Mouse (Mus musculus) splenic B cell, adult 2 months (primary cell): ENCODE measurements around the gene Polr1c.
A peak's percentile ranks its signal among the peaks of the same experiment; 100 is the strongest.

Experiments used
- DNase-seq: peaks from one replicate; pipeline ENCODE4 v3.0.0-alpha.2; 2011; ENCODE audit warnings: low read depth, low spot score
- H3K27me3 ChIP-seq: 2 replicates; pipeline ENCODE4 v1.6.1; 2012; ENCODE audit warnings: mild to moderate bottlenecking, low read length, moderate library complexity, mixed read lengths; ENCODE audit not compliant: control insufficient read depth, poor library complexity, insufficient read depth, severe bottlenecking
- H3K36me3 ChIP-seq: 2 replicates; pipeline ENCODE4 v1.6.1; 2012; ENCODE audit warnings: mild to moderate bottlenecking, low read length, moderate library complexity, mixed read lengths; ENCODE audit not compliant: control insufficient read depth, poor library complexity, insufficient read depth, severe bottlenecking

Gene Polr1c

DNA sequence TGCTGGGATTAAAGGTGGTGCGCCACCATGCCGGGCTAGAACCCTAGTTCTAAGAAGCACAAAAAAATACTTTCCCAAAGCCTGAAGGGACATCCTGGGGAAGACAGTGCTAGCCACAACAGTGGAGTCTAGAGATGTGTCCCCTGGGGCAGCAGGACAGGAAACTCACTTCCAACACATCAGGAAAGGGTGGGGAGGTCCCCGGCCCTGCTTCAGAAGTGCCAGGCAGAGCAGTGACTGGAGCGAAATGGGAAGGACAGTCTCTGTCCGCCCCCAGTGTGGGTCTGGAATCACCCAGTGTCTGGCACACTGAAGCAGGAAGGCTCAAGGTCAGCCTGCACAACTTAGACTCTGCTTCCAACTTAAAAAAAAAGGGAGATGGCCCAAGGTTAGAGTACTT, 24.8 kb upstream of the Polr1c start:
- 0 out of 2 replicates have a peak, but pooled peaks cover 1% of the 10 kb centered on the region for H3K36me3 ChIP-seq
- no peaks in the 10 kb centered on the region for H3K27me3 ChIP-seq
- DNase-seq: no peak

DNA sequence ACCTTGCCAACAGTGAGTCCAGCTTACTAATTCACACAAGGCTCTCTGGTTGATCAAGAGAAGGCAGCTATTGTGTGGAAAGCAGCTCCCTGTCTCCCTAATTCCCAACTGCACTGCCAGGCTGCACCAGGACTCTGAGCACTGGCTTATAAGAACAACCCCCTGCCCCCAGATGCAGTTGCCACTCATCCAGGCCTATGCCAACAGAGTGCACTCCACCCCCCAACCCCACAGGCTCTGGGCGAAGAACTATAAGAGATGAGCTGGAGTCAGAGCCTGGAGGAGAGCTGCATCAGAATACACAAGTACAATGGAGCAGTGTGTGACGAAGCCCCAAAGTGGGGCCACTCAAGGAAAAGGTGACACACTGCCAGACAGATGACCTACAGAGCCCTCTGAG, 24.2 kb upstream of the Polr1c start:
- no peak for DNase-seq
- 0 out of 2 replicates have a peak, but pooled peaks cover 1% of the 10 kb centered on the region for H3K36me3 ChIP-seq
- no peaks in the 10 kb centered on the region for H3K27me3 ChIP-seq

DNA sequence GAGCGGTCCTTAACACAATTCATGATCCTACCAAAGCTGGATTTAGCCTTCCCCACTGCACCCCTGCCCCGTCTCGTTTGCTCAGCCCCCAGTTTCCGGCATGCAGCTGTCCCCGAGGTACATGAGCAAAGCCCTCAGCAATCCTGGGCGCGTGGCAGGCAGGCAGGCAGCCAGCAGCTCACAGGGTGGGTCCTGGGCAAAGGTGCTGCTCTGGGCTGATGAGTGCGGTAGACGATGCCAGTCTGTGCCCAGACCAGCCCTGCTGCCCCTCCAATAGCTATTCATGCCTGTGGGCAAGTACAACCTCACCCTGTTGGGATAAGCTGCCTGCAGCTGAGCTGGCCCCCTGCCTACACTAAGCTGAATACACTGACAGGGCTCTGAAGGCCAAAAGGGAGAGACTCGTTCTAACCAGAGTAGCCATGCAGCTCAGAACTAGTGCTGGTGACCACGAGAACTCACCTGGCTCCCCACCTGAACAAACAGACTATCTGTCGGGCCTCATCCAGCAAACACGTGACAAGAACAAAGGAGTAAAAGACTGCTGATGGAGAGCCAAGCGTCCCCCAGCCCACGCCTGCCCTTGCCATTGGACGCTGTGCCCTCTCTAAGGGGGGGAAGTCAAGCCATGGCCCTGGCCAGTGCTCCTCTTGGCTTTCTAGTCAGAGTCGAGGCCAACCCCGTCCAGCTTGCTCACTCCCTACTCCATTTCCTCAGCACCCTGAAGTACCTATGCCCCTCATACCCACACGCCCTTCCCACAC, 22.1 kb upstream of the Polr1c start:
- DNase-seq: no peak
- H3K27me3 ChIP-seq: no peaks in the 10 kb centered on the region
- peaks cover 1% of the 10 kb centered on the region; the same call in 1 of the 2 replicates for H3K36me3 ChIP-seq

DNA sequence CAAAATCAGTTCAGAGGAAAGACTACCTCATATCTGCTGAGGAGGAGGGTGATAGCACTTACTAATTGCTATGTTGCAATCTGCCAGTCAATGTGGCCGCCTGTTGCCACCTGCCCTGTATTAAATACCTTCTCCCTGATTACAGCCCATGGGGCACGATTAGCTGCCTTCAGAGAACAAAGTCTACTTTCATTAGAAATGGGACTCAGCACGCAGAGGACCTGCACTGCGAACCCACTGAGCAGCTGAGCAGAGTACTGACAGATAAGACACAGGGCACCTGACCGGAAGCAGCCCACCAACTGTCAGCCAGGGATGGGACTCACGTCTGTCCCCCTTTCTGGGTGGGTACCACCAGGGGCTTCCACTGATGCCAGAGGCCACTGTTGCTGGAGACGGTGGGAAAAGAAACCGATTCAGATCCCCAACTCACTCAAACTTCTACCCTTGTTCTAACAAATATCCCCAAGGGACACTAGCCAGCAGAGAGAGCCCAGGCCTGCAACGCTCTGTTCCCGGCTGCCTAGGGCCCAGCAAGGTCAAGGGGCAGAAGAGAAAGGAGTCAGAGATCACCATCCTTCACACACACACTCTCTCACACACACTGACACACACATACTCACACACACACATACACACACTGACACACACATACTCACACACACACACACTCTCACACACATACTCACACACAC, 20.3 kb upstream of the Polr1c start:
- H3K36me3 ChIP-seq: peaks cover 4% of the 10 kb centered on the region
- no peak for DNase-seq
- no peaks in the 10 kb centered on the region for H3K27me3 ChIP-seq

DNA sequence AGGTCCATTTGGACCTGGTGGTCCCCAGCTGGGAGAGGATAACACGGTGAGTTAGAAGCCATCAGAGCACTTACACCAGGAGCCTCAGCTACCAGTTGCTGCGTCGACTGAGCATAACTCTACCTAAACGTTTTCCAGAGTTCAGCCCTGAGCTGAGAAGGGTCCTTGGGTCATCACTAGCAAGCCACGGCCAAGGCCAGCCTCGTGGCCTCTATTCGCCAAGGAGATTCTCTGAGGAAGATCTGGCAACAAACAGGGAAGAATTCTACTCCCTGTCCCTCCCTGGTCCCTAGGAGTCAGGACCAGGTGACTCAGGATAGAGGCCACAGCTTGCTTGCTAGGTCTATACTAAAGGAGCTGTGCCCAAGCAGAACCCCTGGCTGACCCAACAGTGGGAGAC, 19.7 kb upstream of the Polr1c start:
- DNase-seq: no peak
- Histone ChIP-seq H3K36me3 (peaks cover 5% of the 10 kb centered on the region), H3K27me3 (no peaks in the 10 kb centered on the region)

DNA sequence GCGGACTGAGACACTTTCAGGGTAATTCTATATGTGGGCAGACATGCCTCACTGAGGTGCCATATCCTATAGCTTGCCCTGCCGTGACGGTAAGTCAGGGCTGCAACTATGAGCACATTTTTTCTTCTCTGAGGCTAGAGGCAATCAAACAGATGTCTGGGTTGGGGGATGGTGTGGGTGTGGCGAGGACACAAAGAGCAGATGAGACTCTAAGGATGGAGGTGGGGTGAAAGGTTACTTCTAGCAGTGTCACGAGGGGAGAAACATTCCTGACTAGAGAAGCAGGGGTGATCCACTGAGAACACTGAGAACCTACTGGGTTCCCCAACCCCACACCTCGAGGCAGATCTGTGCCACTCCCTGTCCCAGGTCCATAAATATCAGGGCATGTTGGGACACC, 19.1 kb upstream of the Polr1c start:
- peaks cover 5% of the 10 kb centered on the region for H3K36me3 ChIP-seq
- DNase-seq: no peak
- H3K27me3 ChIP-seq: no peaks in the 10 kb centered on the region

DNA sequence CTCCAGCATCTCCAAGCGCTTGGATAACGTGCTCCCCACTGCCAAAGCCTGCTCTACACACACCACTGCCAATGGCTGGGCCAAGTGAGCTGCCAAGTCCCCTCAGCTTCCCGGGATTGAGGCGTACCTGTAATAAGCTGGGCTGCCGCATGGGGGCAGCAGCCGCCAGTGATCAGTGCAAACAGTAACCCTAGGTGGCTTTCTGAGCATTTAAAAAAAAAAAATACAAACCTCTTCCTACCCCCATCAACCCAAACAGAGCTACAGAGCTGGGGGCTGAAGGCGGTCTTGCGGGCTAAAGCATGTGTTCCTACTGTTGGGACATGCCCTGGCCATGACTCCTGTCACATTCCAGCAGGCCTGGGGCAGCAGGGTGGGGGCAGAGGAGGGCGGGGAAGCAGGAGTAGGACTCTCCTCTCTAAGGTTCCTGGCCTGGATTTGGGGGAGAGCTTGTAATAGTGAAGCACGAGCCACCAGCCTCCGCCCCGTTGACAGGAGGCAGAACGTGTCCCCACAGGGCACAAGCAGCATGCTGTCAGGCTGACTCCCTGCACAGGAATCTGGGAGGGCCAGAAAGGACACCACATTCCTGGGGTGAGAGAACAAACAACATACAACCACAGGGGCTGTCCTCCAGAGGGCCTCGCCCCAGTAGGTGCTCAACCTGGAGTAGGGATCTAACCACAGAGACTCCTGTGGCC, 18.2 kb upstream of the Polr1c start:
- peaks cover 5% of the 10 kb centered on the region for H3K36me3 ChIP-seq
- peak; percentile 81 for DNase-seq
- H3K27me3 ChIP-seq: no peaks in the 10 kb centered on the region

DNA sequence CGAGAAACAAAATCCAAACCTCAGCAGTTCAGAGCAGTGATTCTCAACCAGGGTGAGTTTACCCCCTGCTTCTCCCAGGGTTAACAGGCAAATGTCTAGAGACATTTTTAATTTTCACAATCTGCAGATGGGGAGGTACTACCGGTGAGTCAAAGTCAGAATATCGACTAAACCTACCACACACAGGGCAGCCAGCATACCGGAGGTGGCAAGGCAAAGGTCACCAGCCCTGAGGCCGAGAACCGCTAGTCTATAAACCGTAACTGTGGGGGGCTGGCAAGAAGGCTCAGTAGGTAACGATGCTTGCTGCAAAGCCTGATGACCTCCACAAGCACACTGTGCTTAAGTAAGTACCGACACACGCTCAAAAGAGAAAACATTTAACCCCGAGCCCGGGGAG, 17.6 kb upstream of the Polr1c start:
- no peaks in the 10 kb centered on the region for H3K27me3 ChIP-seq
- DNase-seq: no peak
- H3K36me3 ChIP-seq: peaks cover 5% of the 10 kb centered on the region

DNA sequence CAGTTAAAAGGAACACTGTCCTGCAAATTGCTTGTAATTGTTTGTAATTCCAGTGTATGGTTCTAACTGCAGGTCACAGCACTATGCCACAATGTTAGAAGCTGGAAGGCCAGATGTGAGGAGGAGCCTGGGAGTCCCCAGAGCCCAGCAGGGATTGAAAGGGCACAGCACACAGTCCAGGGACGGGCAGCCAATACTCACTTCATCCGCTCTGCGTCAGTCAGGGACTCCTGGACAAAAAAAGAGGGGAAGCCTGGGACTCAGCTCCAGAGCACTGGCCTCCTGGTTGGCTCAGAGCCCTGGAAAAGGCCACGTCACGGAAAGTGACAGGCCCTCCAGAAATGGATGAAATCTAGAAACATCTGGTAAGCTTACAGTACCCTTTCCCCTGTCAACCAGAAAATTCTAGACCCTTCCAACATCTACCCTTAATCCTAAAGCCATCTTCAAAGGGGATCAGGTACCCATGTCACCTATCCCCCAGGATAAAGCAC, 14.4 kb upstream of the Polr1c start:
- peaks cover 6% of the 10 kb centered on the region for H3K36me3 ChIP-seq
- DNase-seq: no peak
- no peaks in the 10 kb centered on the region for H3K27me3 ChIP-seq

DNA sequence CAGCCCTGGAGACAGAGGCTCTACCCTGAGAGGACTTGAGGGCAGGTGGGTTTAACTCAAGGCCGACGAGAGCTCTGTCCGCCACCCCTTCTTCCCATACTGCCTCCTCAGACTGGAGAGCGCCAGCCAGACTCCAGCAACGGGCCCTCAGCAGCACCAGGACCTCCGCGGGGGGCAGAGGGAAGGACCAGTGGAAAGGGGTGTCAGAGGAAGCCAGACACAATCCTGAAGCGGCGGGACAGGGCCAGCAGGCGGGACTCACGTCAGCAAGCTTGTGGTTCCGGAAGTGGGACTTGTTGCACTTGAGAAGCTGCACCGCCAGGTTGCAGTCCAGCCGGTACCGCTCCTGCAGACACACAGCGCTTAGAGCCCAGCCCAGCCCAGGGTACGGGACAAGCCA, 11.8 kb upstream of the Polr1c start:
- DNase-seq: no peak
- Histone ChIP-seq H3K36me3 (peaks cover 6% of the 10 kb centered on the region), H3K27me3 (no peaks in the 10 kb centered on the region)

DNA sequence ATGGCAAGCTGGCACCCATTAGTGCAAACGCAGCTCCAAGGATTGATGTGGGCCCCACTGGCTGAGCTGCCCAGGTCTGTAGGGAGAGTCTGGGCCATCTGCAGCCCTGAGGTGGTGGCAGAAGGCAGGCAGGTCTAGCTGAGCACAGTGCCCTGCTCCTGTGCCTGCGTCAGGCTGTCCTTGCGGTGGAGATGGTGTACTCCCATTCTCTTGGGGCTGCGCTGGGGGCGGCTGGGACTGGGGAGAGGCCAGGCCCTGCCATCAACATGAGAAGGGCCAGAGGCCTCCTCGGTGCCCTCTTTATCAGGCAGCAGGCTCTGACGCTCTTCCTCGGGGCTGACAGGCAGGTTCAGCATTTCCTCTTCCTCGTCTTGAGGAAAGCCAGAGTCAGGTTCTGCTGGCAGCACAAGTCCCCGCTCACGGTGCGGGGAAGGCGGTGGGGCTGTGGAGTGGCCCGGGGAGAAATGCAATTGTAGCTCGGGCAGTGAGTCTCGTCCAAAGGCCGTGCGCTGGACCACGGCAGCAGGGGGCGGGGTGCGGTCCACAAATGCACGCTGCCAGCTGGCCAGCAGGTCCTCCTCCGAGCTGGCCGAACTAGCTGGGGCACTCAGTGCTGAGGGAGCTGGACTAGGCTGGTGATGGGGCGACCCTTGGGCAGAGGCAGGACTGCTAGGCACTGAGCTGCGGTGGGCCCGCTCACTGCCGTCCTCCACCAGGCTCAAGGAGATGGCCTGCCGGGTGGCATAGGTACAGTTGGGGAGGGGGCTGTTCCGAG, 10.6 kb upstream of the Polr1c start:
- Histone ChIP-seq H3K27me3 (no peaks in the 10 kb centered on the region), H3K36me3 (peaks cover 4% of the 10 kb centered on the region)
- DNase-seq: no peak

DNA sequence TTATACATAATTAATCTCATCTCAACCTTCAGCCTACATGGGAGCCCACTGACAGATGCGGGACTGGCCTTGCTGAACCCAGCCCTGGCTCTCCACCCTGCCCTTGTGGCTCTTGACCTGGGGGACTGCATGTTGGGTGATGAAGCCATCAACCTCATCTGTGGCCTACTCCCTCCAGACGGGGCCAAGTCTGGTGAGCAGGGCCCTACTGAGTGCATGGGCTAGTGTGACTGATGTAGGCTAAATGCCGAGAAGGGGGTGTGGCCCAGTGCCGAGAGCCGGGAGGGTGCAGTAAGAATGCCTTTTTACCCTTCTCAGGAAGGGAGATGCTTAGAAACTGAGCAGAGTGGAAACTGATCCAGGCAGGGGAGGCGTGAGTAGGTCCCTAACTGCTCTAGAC, 7.3 kb upstream of the Polr1c start:
- peaks cover 9% of the 10 kb centered on the region for H3K36me3 ChIP-seq
- no peaks in the 10 kb centered on the region for H3K27me3 ChIP-seq
- DNase-seq: no peak

DNA sequence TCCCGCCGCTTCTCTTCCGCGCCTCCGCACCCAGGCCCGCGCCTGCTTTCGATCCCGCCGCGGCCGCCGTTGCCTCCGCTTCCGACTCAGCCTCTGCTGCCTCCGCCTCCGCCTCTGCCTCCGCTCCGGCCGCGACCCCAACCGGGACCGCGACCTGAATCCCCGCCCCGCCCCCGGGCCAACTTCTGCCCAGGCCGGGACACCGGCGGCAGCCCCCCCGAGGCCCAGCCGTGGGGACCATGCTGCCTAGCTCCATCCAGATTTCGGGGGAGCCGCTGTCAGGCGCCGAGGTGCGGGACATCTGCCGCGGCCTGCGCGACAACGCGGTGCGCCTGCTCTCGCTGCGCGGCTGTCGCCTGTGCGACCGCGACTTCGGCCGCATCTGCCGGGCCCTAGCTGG, 6.3 kb upstream of the Polr1c start:
- Histone ChIP-seq H3K27me3 (no peaks in the 10 kb centered on the region), H3K36me3 (peaks cover 7% of the 10 kb centered on the region)
- no peak for DNase-seq

DNA sequence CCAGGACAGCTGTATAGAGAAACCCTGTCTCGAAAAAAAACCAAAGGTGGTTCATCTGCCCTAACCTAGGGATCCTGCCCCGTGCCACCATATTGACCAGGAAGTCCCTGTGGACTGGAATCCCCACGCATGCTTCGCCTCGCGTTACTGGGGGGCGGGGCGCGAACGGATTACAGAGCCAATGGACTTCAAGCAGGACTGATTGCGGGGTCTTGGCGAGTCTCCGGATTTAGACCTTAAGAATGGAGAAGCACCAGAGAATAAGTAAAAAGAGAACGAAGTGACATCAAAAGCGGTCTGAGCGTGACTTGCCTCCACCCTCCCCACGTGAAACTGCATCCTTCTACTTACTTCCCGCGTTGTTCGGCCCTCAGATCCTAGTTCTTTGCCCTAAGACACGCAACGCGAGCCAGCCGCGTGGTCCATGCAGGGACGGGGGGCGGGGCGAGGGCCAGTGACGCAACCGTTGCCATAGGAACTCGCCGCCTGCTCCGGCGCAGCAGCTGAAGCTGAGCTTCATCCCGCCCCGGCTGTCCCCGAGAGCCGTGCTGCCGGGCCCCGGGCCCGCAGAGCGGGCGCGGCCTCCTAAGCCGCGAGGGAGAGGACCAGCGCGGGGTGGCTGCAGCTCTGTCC, 5.7 kb upstream of the Polr1c start, which contains the start of gene Lrrc73:
Lrrc73 (plus strand) TSS at position 80 of the 633 bp plus-strand sequence.
- peaks cover 6% of the 10 kb centered on the region for H3K36me3 ChIP-seq
- no peaks in the 10 kb centered on the region for H3K27me3 ChIP-seq
- peak; percentile 93 for DNase-seq
